Mouse (Mus musculus) liver, embryonic 14.5 days (tissue): ENCODE measurements around the gene Gm12830.

Source experiments
- CTCF ChIP-seq: IDR thresholded peaks from 2 replicates; pipeline ENCODE4 v1.5.1; 2016; ENCODE audit warnings: antibody characterized with exemption, low read depth, control low read depth
- EP300 ChIP-seq: IDR thresholded peaks from 2 replicates; pipeline ENCODE4 v1.6.1; 2016; ENCODE audit warnings: antibody characterized with exemption, low read depth

DNA sequence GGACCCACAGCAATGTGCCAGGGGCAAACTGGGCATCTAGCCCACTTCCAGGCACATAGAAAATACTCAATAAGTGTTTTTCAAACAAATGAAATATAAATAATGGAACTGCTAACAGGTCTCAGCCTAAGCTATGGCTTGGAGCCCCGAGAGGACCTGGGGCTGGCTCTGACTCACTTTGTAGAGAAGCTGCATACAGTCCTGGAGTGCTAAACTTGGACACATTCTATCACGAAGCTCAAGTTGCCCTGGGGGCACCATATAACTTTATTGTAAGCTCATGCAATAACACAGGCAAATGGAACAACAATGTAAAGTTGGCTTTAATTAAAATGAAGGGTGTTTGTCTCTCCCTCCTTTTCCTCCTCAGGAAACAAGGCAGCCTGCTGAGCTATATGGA lies 32.4 kb downstream of the Gm12830 start:
- TF ChIP-seq CTCF = no peak
- no peak for TF ChIP-seq EP300
